Mouse (Mus musculus): ENCODE measurements around the gene Rnf212b.
"Not testable (repeated sequence)": the region's sequence is repeated elsewhere in the genome, so short reads cannot be mapped to it uniquely, and the experiment has no call there.

Gene Rnf212b

DNA sequence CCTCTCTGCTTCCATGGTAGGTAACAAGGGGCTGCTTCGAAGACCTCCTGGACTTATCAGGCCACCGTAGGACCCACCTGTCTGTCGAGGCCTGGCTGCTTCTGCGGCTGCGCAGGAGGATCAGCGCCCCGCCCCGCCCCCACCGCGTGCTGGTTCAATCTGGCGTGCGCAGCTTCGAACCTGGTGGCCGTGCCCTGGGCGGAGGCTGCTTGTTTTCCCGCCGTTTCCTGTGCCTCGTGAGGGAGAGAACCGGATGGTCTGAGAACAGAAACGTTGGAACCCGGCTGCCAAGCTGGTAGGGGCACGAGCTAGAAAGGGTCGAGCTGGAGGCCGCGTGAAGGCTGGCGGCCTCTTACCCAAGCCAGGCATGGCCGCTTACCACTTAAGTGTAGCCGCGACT lies at the start of gene Rnf212b:
Gene Rnf212b, plus strand, starts transcription at position 151 of the 400 bp plus-strand sequence.
- no peak for DNase-seq

DNA sequence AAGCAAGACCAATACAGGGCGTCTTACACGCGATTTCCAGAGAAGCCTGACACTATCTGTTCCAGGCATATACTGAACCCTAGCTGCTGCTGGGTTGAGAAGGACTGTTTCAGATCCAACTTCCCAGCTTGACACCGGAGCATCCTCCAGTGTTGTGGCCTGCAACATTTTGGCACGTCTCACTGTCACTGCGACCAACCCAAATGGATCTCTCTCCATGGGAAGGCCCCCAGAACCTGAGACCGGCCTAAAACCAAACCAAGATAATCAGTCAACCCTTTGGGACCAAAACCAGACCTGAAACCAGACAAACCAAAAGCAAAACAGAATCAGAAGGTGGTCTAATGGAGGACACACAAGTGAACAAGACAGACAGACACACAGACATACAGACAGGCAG lies 47.0 kb upstream of the Rnf212b start:
- not testable (repeated sequence) for DNase-seq

DNA sequence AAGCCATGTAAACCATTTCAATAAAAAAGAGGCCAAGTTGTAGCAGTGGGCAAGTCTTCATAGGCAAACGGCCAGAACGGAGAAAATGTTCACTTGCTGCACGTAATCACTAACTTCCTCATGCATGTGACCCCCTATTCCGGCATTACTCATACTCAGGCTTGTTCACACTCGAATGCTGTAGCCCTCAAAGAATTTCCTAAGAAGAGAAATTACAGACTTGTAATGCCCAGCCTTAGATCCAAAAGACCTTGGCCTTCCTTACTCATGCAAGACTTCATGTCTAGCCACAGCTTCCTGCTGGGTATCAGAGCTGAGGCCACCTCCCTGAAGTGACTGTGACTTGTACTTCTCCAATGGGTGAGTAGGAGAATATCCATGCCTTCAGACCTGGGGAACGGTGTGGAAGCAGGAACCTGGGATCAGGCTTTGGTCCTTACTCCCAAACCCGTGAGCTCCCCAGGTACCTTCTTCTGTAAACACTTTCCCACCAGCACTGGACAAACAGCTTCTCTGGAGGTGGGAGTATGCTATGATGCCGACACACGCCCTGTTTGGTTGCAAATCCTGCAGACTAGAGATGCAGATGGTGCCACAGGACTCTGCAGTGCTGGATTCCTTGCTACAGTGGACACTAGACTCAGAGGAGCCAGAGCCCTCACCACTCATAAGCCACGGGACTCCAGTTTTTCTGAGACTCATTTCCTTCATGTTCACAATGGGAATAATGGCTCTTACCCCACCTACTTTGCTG lies 45.5 kb upstream of the Rnf212b start:
- no peak for DNase-seq

DNA sequence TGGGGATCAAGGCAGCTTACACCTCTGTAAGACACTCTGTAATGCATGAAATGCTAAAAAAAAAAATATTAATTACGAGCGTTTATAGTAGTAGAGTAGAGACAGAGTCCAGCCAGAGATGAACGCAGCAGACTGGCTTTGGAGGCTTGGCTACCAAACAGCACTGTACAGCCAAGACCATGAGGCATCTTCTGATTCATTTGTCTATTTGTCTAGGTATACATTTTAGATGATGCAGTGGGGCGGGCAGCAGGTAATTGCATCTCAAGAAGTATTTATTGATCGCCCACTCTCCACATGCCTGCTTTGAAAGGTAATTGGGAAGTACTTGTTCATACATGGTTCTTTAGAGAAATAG lies 44.9 kb upstream of the Rnf212b start:
- DNase-seq: no peak

DNA sequence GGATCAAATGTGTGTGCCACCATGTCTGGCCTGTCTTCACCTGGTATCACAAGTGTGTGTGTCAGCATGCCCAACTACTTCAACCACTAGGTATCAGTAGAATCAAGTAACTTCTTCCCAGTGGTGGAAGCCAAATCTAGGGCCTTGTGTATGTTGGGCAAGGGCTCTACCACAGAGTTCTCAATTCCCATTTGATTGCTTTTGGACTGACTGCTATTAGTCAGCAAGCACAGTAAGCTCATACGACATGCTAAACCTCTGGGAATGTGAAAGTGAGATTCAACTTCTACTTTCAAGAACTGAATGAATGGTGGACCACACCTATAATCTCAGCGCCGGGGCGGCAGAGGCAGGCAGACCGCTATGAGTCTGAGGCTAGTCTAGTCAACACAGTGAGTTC lies 43.6 kb upstream of the Rnf212b start:
- DNase-seq: no peak

DNA sequence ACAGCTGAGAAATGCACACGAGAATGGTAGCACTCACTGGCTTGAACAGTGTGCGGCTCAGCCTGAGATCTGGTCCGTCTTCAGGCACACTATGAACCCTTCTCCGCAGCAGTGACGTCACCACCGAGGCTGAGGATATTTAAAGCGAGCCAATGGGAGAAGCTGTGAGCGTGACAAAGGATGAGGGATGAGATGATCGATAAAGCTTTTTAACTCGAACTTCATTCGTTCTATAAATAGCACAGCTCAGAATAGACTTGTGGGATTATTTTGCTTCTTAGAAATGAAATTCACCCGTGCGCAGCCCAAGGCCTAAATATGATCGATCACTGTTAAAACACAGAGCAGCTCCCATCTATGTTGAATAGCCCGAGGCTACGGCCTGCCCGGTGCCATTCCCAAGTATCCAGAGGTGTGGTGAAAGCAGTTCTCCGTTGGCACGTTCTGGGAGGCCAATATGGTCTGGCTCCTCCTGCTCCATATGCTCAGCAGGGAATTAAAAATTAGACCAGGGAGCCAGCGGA lies 41.5 kb upstream of the Rnf212b start:
- no peak for DNase-seq

DNA sequence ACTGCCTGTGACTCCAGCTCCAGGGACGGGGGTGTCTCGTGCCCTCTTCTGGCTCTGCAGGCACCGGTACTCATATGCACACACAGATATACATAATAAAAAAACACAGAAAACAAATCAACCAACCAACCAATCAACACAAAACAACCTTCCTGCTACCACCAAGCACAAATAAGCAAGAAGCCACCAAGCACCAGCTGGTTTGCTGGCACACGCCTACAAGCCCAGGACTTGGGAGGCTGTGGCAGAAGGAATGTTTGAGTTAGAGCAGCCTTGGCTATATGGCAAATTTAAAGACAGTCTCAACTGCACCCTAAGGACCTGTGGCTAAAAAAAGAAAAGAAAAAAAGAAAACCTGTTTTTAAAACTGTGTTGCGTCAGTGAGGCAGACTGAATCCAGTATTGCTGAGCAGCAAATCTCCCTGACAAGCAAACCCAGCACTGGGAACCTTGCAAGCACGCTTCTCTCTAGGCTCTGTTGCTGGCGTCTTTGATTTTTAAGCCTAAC lies 38.4 kb upstream of the Rnf212b start:
- DNase-seq: no peak

DNA sequence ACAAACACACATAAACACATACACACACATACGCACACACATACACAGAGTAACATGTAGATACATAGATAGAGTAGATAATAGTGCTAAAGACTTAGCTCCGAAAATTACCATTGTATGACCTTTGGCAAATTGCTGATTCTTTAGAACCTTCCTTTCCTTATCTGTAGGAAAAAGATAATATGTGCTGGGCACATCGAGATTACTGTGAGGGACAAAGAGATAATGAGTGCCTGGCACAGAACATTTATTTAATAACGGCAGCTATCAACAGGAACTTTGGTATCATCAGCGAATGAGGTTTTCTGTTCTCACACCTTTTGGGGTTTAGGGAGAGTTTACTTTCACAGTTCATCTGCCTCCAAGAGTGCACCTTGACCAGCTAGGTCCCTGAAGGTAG lies 37.2 kb upstream of the Rnf212b start:
- DNase-seq: no peak

DNA sequence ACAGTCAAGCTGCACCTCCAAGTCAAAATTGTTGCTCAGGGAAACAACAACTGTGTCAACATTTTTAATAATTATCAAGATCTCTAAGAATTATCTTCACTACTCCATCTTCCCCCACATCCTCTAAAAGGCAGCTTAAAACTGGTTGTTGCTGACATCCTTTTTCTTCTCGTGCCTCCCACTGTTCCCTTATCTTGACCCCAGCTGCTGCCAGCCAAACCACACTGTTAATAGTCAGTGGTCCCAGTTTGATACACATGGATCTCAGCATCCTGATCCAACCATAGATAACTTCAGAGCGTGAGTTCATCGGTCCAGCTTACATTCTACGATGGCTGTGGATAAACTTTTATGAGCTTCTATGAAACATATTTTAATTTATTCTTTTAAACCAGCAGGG lies 36.0 kb upstream of the Rnf212b start:
- no peak for DNase-seq

DNA sequence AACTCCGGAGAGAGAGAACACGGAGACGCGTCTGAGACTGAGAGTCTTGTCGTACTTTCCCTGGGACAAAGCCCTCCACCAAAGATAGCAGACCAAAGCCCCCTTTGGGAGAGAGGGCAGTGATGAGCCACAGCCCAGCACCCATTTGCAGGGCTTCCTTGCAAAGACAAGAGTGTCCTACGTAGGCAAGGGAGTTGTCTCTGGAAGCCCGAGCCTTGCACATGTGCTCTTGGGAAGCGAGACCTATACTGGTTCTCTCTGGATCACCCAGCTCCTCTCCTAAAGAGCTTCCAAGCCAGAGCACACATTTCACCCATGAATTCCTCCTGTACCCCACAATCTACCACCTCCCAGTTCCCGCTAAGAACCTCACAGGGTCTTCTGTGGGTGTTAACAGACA lies 33.9 kb upstream of the Rnf212b start:
- DNase-seq: no peak

DNA sequence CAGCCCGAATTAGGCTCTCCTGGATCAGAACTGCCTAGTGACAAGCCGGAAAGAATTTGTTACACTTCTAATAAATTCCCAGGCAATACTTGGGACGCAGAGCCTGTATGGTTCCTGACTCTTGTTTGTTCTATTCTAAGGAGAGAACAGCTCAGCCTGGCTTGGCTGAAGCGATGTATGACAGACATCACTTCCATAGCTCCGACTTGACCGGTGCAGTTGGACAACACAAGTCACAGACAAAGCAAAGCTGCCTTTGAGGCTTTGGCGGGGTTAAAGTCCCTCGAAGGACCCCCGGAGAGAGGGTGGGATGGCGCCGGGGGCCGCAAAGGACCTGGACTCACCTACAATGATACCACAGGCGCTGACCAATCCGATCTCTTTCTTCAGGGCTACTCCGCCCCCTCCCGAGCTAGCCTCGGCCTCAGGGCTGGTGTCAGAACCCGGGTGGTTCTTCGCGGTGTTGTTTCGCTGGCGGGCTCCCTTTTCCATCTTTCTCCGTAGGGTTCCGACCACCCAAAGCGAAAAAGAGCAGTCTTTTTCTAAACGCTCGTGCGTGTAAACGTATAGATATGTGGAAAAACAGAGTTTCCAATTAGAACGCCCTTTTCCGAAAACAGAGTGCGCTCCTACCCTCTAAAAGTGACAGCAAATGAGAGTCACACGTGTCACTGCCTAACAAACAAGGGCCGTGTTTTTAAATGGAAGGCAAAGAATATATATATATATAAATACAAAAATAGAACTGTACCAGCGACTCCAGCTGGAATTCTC lies 32.9 kb upstream of the Rnf212b start:
- DNase-seq: peak; percentile 59

DNA sequence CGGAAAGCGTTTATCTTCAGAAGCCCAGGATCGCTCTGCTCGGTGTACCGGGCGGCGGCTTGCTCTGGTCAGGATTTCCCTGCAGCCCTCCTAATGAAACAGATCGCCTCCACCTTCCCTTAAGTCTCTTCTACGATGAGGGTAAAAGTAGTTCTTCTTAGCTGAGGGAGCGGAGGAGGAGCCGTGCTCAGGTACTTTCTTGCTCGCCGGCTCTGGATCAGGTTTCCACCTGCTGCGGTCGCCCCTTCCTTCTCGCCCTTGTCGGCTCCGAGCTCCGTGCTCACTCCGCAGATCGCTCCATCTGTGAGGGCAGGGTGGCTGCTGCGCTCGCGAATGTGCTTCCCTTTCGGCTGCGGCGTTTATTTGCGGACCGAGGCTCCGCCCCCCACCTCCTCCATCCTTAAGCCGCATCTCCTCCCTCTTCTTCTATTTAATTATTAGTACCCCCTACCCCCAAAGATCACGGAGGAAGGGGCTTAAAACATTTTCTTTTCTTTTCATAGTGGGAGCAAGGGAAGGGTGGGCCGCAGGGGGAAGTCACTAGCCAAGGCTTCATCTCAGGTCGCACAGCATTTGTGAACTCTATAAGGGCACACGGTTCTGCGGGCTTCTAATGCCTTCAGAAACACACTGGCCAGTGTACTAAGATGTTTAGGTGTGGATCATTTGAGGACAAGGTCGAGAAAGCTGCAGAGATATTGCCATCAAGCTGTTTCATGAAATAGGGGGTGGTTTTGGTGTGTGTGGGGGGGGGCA lies 32.2 kb upstream of the Rnf212b start, which contains the start of gene Slc7a8:
Gene Slc7a8, minus strand, starts transcription at position 337 of the 756 bp plus-strand sequence.
- DNase-seq: peak; percentile 80

DNA sequence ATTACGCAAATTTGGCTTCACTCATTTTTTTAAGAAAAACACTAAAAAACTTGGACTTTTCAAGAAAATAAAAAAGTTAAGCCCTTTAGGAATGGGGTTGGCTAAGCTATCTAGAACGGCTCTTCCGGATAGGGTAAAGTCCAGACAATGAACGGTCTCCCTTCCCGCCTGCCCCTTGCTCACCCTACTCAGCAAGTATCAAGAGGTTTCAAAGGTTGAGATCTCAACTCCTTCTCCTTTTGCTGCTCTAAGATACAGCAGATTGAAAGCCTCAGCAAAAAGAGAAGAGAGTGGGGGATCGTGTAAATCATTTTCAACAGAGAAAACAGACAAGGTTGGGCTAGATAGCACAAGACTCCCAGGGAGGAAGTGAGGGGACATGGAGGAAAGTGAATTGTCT lies 31.0 kb upstream of the Rnf212b start:
- no peak for DNase-seq

DNA sequence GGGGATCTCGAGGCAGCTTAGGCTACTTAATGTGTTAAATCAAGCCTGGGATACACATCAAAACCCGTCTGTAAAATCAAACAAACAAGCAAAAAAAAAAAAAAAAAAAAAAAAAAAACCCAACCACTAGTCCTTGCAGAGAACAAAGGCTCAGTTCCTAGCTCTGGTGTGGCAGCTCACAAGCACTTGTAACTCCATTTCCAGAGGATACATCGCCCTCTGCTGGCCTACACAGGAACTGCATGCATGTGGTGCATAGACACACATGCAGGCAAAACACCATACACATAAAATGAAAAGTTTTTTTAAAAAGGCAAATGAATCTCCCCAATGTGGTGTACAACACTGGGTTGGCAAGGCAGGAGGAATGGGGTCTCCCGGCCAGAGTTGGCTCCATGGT lies 28.0 kb upstream of the Rnf212b start:
- peak; percentile 53 for DNase-seq

DNA sequence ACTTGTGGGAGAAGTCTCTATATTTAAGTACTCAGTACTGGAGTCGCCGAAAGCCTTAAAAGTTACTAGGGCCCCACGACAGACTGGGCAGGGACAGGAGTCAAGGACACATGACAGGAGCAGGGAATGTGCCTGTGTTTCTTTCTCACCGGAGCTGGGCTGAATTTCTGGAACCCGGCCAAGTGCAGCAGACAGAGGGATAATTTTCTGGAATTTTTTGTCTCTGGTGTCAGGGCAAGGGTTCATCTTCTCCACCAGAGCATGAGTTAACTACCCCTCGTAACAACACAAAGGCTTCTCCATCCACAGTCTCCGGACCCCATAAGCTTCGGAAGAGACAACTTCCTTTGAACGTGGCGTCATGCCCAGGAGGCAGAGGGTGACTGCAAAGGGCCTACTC lies 27.5 kb upstream of the Rnf212b start:
- DNase-seq: no peak

DNA sequence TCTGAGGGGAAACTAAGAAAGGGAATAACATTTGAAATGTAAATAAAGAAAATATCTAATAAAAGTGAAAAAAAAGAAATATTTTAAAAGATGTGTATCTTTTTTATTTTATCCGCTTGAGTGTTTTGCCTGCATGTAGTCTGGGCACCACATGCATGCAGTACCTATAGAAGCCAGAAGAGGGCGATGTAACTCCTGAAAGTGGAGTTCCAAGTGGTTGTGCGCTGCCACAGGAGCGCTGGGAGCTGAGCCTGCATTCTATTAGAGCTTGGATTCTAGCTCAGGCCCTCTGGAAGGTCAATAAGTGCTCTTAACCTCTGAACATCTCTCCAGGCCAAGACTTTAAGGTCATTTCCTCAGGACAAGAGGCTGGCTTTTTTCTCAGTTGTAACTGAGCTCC lies 26.7 kb upstream of the Rnf212b start:
- DNase-seq: no peak

DNA sequence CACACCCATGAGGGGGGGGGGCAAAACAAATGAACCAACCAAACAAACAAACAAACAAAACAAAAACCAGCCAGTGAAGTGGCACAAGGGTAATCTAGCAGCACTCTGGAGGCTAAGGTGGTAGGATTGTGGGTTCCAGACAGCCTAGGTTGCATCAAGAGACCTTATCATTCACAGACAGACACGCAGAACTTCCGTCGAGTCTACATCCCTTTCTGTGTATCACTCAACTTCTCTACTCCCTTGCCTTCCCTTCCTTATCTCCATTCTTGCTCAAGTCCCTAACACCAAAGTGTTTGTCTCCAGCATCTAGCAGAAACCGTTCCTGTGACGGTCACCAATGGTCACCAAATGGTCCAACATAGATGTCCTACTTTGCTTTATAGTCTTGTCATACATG lies 25.7 kb upstream of the Rnf212b start:
- no peak for DNase-seq

DNA sequence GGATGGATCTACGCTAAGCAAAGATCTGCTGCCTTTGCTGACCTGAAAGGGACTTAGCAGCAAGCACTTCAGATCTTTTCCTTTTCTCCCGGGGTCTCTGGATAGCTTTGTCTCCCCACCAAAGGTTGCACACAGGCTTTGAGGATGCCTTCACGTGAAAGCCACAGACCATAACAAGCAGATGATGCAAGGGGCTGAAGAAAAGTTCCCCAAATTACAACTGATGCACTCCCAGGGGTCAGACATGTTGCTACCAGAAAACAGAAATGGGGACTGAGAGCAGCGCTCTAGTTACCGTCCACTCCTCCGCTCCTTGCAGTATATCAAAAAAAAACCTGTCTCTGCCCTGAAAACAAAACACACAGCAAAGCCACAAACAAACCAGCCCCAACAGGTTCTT lies 21.8 kb upstream of the Rnf212b start:
- DNase-seq: no peak

DNA sequence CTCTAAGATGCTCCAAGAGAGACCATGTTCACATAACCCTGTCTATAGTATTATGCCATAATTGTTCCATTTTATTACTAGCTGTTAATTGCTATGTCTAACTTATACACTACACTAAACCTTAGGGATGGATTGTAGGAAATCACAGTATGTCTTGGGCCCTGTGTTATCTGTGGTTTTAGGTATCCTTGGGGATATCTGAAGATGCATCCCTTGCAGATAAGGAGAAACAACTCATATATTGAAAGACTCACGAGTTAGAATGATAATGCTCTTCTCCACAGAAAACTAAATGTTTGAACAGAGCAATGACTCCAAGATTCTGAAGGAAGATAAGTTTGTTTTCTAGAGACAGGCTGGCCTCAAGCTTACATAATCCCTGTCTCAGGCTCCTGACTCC lies 20.6 kb upstream of the Rnf212b start:
- DNase-seq: no peak

DNA sequence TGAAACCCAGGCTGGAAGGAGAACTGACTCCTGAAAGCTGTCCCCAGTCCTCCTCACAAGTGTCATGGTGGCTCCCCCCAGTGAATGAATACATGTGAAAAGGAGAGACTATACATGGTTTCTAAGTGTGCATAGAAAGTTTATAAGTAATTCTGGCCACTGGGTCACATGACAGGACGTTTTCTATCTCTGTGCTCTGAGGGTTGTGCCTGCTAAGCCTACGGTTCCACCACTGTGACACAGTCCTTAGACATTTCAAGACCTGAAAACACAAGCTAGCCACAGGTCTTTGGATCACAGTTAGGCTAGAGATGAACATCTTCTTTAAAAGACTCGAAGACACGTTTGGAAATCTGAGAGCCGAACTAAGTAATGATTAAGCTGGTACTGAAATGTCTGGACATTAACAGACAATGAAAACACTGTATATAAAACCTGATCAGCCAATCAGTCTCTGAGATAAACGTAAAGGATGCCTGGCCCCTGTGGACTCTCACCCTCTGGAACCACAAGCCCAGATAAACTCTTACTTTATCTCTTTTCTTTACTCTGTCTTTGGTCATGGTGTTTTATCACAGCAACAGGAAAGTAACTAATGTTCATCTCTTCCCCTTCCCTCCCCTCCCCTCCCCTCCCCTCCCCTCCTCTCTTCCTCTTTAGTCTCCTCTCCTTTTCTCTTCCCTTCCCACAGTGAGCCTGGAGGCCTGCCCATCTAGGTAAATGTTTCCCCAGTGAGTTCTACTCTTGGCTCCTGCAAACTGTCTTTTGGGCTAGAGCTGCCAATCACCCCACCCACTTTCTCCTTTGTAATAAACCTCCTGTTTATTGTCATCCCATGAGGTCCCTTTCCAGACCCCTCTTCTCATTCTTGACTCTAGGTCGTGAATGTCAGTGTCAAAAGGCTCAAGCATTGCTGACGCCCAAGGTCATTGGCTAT lies 19.8 kb upstream of the Rnf212b start:
- no peak for DNase-seq

DNA sequence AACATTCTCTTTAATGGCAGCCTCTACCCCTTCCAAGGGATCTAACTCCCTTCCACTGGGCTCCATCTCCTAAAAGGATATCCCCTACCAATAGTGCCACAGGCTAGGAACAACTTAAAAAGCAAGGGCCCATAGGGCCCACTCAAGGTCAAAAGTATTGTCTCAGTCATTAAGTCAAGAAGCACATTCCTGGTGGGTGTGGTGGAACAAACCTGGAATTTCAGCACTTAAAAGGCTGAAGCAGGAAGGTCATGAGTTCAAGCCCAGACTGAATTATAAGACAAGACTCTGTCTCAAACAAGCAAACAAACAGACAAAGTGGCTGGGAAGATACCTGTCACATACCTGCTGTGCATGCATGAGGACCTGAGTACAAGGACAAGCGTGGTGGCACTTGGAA lies 18.0 kb upstream of the Rnf212b start:
- DNase-seq: no peak

DNA sequence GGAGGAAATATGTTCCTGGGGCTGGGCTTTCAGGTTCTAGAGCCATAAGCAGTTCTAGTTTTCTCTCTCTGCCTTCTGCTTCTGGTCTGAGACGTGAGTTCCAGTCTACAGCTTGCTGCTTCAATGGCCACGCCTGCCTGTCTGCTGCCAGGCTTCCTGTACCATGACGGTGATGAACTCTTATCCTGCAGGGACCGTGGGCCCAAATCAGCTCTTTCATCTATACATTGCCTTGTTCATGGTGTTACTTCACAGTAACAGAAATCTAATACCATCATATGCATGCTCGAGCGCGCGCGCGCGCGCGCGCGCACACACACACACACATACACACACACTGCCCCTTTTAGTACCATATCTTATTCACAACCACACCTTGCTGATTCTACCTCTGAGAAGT lies 17.2 kb upstream of the Rnf212b start:
- DNase-seq: no peak
